Mouse (Mus musculus): ENCODE data around the gene Bcas2.
A peak's percentile ranks its signal among the peaks of the same experiment; 100 is the strongest.
"Not testable (repeated sequence)": the region's sequence is repeated elsewhere in the genome, so short reads cannot be mapped to it uniquely, and the experiment has no call there.

Gene Bcas2

DNA sequence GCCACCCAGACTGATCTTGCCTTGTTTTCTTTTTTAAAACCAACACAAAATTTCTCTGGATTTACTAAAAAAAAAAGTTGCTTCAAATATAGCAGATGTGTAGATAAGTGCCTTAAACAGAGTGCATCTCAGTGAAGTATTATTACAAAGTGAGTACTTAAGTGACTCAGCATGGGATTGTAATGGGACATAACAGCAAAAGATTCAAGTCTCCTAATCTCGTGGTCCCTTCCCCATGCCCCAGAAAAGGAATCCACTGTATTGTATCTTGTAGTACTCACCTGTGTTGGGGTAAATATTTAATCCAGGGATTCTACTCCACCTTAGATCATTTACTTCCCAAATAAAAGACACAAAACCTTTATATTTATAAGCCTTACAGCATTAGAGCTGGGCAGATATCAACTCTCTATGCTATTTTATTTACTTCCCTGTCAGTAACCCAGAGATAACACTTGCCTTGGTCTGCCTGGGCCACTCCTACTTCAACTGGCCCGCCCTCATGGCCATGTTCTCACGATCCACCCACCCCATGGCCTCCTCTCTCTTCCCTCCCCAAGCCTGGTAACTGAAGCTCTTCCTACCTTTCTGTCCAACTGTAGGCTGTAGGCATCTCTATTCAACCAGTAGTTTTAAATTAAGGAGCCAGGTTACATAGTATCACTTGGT, 12.1 kb upstream of the Bcas2 start:
- DNase-seq (ENCODE audit: low spot score in 2 of 2), result no peak

DNA sequence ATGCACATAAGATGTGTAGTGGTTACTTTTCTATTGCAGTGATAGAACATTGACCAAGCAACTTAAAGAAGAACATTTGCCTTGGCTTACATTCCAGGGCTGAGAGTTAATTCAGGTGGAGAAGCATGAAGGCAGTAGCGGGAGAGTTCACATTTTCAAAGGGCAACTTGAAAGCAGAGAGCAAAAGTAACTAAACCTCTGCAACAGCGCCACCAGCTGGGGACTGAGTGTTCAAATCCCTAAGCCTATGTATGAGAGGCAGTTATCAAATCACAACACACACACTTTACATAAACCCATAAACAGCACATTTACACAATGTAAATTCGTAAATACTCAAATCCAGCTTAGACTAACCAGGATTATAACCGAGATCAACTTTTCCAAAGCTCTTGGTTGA, 1.7 kb upstream of the Bcas2 start:
- DNase-seq (ENCODE audit: low spot score in 2 of 2), result peak; percentile 33 to 73

- no peak for DNase-seq (ENCODE audit: low spot score in 2 of 2)
Observed at GRCm38 (mm10) chr3:103172615-103173014, 1.2 kb downstream of the Bcas2 start.

DNA sequence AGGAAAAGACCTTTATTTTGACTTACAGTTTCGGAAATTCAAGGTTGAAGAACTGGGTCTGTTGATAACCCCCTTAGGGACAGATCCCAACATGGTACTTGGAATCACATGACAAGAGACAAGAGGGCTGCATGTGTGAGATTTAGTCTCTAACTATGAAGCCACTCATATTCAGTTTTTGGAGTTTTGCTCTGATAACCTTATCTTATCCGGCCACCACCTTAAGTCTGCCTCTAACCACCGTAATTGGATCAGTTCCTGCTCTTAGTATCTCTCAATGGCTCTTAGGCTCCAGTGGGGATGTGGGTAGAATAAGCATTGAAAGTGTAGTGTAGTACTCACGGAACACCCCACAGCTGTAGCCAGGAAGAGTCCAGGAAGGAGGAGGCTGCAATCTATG, 5.3 kb downstream of the Bcas2 start:
- DNase-seq (ENCODE audit: low spot score in 2 of 2), result no peak

DNA sequence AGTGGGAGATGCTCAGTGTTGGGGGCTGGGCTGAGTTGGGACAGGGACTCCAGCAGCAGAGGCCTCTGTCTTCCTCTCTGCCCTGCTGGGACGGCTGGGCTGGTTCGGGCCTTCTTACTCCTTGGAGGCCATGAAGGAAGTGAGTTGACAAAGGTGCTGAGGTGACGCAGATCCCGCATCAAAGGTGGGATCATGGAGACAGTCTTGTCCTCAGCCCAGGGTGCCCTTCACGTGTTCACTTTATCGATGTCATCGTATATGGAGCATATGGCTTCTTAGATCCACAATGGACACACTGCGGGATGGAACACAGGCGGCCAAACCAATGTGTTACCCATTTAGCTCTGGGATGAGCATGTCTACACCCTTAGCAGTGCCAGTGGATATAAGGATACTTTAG, 8.1 kb downstream of the Bcas2 start:
- no peak for DNase-seq (ENCODE audit: low spot score in 2 of 2)

DNA sequence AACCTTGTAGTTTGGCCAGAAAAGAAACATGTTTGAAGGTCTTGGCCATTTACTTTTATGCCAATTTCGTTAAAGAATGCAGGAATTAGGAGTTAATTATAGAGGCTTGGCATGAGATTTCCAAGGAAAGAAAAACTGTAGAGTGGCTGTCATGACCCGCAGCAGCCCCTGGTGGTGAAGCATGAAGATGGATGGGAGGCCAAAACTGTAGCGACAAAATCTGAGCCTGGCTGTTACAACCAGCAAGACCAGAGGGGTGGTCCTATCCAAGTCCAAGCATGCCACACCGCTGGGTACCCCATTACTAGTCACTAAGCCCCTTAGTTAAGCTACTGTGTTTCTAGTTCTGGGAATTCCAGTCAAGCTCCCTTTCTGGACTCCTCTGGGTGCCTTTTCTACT, 9.7 kb downstream of the Bcas2 start:
- no peak for DNase-seq (ENCODE audit: low spot score in 2 of 2)

GRCm38 (mm10) chr3:103182821-103183220, 11.4 kb downstream of the Bcas2 start:
- no peak for DNase-seq (ENCODE audit: low spot score in 2 of 2)

- not testable (repeated sequence) for DNase-seq (ENCODE audit: low spot score in 2 of 2)
Observed at GRCm38 (mm10) chr3:103184467-103184866, 13.0 kb downstream of the Bcas2 start.

GRCm38 (mm10) chr3:103188451-103188850, 17.0 kb downstream of the Bcas2 start:
- DNase-seq (ENCODE audit: low spot score in 2 of 2), result no peak

DNA sequence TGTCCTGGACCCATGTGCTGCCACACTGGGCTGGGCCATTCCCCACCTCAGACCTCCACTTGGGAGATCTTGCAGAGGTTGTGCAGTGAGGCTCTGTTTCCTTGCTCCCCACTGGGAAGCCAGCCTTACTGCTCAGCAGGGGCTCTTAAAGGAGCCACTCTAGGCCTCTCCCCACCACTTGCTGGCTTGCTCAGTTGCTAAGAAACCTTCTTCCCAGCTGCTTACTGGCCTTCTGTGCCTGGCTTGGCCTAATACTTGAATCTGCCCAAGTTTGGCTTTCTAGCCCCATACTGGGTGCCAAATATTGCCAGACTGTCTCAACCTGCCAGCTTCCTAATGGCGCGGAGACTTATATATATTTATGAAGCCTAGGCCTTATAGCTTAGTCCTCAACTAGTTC, 17.4 kb downstream of the Bcas2 start:
- no peak for DNase-seq (ENCODE audit: low spot score in 2 of 2)

DNA sequence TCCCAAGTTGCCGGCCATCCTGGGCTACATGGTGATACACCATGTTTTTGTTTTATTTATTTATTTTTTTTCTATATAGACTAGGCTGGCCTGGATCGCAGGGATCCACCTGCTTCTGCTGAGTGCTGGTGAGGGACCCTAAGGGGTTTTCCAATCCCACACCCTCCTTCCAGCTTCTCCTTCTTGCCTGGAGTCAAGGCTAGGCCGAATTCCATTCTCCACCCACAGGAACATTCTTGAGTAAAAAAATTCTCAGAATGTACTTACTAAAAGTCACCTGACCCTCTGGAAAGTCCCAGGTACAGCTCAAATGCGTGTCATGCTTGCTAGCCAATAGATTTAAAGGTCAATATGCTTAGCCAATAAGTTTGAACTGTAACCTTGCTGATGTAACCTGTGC, 20.7 kb downstream of the Bcas2 start:
- no peak for DNase-seq (ENCODE audit: low spot score in 2 of 2)

DNA sequence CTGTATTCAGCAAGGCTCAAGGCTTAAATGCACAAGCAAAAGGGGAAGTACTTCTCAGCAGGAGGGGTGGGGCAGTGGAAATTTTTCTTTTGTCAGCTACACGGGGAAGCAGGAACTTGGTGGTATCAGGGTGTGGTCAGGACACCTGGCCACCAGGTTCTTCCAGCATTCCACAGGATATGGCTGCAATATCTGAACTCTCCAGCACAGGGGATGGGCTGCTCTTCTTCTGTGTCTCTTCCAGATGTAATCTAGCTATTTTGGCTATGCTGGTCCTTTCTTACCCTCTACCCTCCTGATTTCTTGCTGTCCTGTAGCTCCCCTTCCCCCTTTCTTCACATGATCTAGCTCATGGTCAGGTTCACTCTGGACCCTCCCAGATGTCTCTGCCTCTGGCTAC, 21.7 kb downstream of the Bcas2 start:
- no peak for DNase-seq (ENCODE audit: low spot score in 2 of 2)

DNA sequence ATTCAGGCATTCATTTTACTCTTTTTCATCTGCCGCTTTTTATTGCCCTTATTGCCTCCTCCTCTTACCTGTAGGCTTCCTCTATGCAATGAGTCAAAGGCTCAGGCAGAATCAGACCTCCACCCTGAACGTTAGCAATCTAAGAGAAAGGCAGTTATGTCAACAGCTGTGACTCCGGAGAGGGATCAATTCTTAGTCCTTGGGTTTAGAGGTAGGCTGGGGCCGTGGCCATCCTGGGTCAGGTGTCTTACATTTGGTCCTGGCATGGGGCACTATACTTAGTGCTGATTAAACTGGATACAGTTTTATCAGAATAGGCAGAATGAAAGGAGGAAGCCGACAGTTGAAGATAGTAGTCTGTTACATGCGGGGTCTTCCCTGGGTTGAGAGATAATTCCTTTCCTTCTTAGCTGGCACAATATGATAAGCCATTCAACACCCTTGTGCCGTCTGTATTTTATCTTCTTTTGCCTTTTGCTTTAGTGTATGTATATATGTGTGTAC, 24.9 kb downstream of the Bcas2 start:
- no peak for DNase-seq (ENCODE audit: low spot score in 2 of 2)

GRCm38 (mm10) chr3:103199386-103199785, 27.9 kb downstream of the Bcas2 start:
- no peak for DNase-seq (ENCODE audit: low spot score in 2 of 2)

GRCm38 (mm10) chr3:103201105-103201504, 29.6 kb downstream of the Bcas2 start:
- DNase-seq (ENCODE audit: low spot score in 2 of 2), result not testable (repeated sequence)

GRCm38 (mm10) chr3:103203554-103203953, 32.1 kb downstream of the Bcas2 start:
- DNase-seq (ENCODE audit: low spot score in 2 of 2), result no peak

DNA sequence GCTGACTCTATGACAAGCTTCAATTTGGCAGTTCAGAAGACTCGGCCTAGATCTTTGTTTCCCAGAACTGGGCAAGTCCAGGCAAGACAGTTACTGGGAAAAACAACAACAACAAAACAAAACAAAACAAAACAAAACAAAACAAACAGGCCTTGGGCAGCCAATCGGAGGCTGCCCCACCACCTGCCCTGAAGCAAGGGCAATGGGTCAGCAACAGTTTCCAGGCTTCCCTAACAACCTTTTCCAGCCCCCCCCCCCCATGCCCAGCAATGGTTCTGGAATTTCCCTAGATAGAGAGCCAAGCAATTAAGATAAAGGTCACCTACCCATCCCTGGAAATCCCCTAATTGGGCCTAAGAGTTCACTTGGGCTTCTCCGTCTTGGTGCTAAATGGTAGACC, 33.0 kb downstream of the Bcas2 start:
- no peak for DNase-seq (ENCODE audit: low spot score in 2 of 2)

- no peak for DNase-seq (ENCODE audit: low spot score in 2 of 2)
Observed at GRCm38 (mm10) chr3:103206393-103206792, 34.9 kb downstream of the Bcas2 start.

DNA sequence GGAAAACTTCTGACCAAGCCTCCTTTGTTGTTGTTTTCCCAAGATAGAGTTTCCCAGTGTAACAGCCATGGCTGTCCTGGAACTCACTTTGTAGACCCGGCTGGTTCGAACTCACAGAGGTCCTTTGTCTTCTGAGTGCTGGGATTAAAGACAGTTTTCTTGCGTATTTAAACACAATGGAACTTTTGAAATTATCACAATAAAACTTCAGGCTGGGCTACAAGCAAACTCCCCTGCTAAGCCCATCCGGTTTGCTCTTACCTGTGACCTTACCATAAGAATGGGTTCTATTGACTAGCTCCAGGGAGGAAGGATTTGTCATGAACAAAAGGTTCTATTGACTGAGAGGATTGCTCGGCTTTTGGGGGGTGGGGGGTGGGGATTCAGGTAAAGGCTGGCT, 36.3 kb downstream of the Bcas2 start:
- DNase-seq (ENCODE audit: low spot score in 2 of 2), result no peak

DNA sequence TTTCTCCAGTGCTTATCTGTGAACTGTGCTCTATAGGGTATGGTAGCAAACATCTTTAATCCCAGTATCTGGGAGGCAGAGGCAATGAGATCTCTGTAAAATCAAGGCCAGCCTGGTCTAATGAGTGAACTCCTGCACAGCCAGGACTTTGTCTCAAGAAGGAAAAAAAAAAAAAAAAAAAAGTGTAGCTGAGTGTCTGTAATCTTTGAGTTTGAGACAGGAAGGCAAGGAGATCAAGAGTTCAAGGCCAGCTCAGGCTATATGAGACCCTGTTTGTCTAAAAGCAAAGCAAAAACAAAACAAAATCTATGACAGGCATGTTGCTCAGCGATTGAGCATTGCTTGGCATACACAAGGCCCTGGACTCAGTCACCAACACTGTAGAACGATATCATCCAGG, 36.8 kb downstream of the Bcas2 start:
- no peak for DNase-seq (ENCODE audit: low spot score in 2 of 2)

DNA sequence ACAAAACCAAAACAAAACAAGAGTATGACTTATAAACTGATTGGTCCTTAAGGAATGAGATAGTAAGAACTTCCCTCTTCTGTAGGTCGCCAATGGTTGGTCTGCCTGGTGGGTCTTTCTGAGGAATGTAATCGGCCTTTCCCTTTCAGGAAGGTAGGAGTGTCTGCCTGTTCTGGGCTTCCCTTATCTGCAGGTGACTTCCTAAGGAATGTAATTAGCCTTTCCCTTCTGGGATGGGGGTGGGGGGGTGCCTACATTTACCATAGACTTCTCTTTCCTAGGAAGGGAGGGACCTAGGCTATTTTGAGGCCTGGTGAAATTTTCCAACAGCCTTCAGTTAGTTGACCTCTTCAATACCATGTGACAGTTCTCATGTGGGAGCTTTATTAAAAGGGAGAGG, 39.6 kb downstream of the Bcas2 start:
- DNase-seq (ENCODE audit: low spot score in 2 of 2), result no peak

DNA sequence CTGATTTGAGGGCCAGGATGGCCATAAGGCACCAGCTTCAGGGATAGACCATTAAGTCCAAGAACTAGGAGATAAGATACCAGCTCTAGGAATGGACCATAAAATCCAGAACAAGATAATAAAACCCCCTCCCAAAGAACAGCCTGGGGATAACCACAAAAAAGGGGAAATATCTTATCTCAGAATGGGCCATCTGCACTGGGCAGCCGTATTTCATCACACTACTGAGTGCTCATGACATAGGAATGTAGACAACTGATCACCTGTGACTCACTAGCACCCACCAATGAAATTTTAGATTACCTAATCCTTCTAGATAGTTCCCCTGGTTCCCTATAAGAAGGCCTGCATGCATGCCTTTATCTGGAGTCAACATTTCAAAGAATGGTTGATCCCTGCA, 40.7 kb downstream of the Bcas2 start:
- no peak for DNase-seq (ENCODE audit: low spot score in 2 of 2)

- DNase-seq (ENCODE audit: low spot score in 2 of 2), result no peak
Observed at GRCm38 (mm10) chr3:103213537-103213936, 42.1 kb downstream of the Bcas2 start.
